Mouse (Mus musculus) left cerebral cortex, postnatal 25 days (tissue): ENCODE measurements around the gene Cnn1. TPM values are rescaled to one million over a fixed set of nuclear protein-coding genes. Genes with fewer than 3 reads are reported as not detected.
"Not testable (repeated sequence)": the region's sequence is repeated elsewhere in the genome, so short reads cannot be mapped to it uniquely, and the experiment has no call there.

Experiments used
- DNase-seq, 2 experiments: peaks; one replicate each; pipeline ENCODE4 v3.0.0; 2022; ENCODE audit warnings: low spot score in 2 of 2, mixed read lengths in 1 of 2
- intact Hi-C: fragments of 180-260 bp; cut with DNase I; formaldehyde crosslinking; loops from one replicate; pipeline ENCODE4 v1.15.1; 2025
- total RNA-seq, 2 experiments: library from RNA; stranded (reverse); gene quantifications; 2 replicates each; pipeline ENCODE4 v1.2.3; 2021

The Cnn1 gene
- total RNA-seq, 2 experiments from 2014 or later: 0.25 to 1.0 TPM

- intact Hi-C loops: loop anchor here (2.0 kb wide), 1 partner anchor 14 kb away; the partner anchor contains the start of gene Ecsit
- peak; percentile 98 for DNase-seq
These were observed 28.0 kb upstream of the Cnn1 start, which contains the start of the genes Gm49318 and Zfp653 for GRCm38 (mm10) chr9:22070791-22071573. Gm49318 (minus strand) TSS chr9:22071259. Zfp653 (minus strand) TSS chr9:22071376.

GRCm38 (mm10) chr9:22072276-22072675 lies 26.7 kb upstream of the Cnn1 start:
- intact Hi-C loops: no loop called here
- no peak for DNase-seq

GRCm38 (mm10) chr9:22075778-22076177 lies 23.2 kb upstream of the Cnn1 start:
- DNase-seq, intact Hi-C loops: not testable (repeated sequence)

GRCm38 (mm10) chr9:22076223-22076622 lies 22.8 kb upstream of the Cnn1 start:
- no peak for DNase-seq
- intact Hi-C loops: no loop called here

GRCm38 (mm10) chr9:22084667-22085021 lies 14.4 kb upstream of the Cnn1 start:
- intact Hi-C loops: loop anchor here (2.0 kb wide), 1 partner anchor 14 kb away; the partner anchor contains the start of genes Gm49318 and Zfp653
- no peak for DNase-seq

- peak; percentile 96 to 99 for DNase-seq
- intact Hi-C loops: loop anchor here (2.0 kb wide), 1 partner anchor 14 kb away; the partner anchor contains the start of genes Gm49318 and Zfp653
These were observed 13.8 kb upstream of the Cnn1 start, which contains the start of gene Ecsit for GRCm38 (mm10) chr9:22085022-22085834. Ecsit (minus strand) TSS chr9:22085438.

GRCm38 (mm10) chr9:22086012-22086411 lies 13.0 kb upstream of the Cnn1 start:
- DNase-seq: no peak
- intact Hi-C loops: no loop called here

GRCm38 (mm10) chr9:22087034-22087618 lies 11.9 kb upstream of the Cnn1 start:
- intact Hi-C loops: no loop called here

GRCm38 (mm10) chr9:22089281-22089680 lies 9.7 kb upstream of the Cnn1 start:
- DNase-seq: no peak
- intact Hi-C loops: no loop called here

More at GRCm38 (mm10) chr9:22087034-22087618, 11.9 kb upstream of the Cnn1 start:
- DNase-seq: no peak

GRCm38 (mm10) chr9:22089986-22090385 lies 9.0 kb upstream of the Cnn1 start:
- intact Hi-C loops: no loop called here

GRCm38 (mm10) chr9:22092746-22093145 lies 6.3 kb upstream of the Cnn1 start:
- DNase-seq: no peak
- intact Hi-C loops: no loop called here

More at GRCm38 (mm10) chr9:22089986-22090385, 9.0 kb upstream of the Cnn1 start:
- no peak for DNase-seq

- intact Hi-C loops: no loop called here
These were observed 3.1 kb upstream of the Cnn1 start for GRCm38 (mm10) chr9:22095854-22096307.

GRCm38 (mm10) chr9:22099922-22100321 lies 906 bp downstream of the Cnn1 start:
- intact Hi-C loops: no loop called here
- no peak for DNase-seq

More at GRCm38 (mm10) chr9:22095854-22096307, 3.1 kb upstream of the Cnn1 start:
- DNase-seq: peak; percentile 75 to 78

GRCm38 (mm10) chr9:22108194-22108593 lies 9.2 kb downstream of the Cnn1 start:
- intact Hi-C loops: no loop called here
- no peak for DNase-seq

- DNase-seq: no peak
- intact Hi-C loops: no loop called here
These were observed 16.6 kb downstream of the Cnn1 start for GRCm38 (mm10) chr9:22115635-22116034.

- intact Hi-C loops: no loop called here
- DNase-seq: peak in 1 of 2 experiments; percentile 17
These were observed 17.1 kb downstream of the Cnn1 start for GRCm38 (mm10) chr9:22116086-22116485.

GRCm38 (mm10) chr9:22116740-22117426 lies 17.9 kb downstream of the Cnn1 start, which contains the start of gene Elof1:
Elof1 (minus strand) TSS chr9:22117172.
- peak; percentile 94 to 98 for DNase-seq
- intact Hi-C loops: no loop called here

- DNase-seq: peak; percentile 47 to 66
- intact Hi-C loops: no loop called here
These were observed 18.9 kb downstream of the Cnn1 start for GRCm38 (mm10) chr9:22117754-22118456.
